Mouse (Mus musculus): ENCODE data around the gene Tpra1. TPM values are rescaled to one million over a fixed set of nuclear protein-coding genes. Genes with fewer than 3 reads are reported as not detected.

Gene Tpra1
- polyA plus RNA-seq, 1 experiment = 163 TPM

DNA sequence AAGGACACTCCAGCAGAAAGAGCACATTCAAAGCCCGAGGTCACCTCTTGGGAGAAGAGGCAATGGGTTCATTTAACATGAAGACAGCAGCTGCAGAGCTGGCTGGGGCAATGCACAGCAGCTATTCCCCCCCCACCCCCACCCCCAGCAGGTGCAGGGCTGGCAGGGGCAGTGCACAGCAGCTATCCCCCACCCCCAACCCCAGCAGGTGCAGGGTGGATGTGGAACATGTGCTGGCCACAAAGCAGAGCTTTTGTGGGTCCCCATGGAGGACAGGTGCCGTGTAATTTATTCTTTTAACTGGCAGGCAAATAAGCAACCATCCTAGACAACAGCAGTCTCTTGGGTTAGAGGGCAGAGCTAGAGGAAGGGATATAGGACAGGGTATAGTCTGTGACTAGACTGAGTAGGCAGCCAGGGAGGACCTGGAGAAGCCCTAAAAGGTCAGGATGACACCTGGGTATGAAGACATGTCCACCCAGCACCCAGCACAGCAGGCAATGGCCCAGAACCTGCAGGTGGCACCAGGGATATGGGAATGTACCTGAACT, 15.6 kb upstream of the Tpra1 start:
- WGBS = 39% methylated on average over 2 of the region's 2 CpGs

DNA sequence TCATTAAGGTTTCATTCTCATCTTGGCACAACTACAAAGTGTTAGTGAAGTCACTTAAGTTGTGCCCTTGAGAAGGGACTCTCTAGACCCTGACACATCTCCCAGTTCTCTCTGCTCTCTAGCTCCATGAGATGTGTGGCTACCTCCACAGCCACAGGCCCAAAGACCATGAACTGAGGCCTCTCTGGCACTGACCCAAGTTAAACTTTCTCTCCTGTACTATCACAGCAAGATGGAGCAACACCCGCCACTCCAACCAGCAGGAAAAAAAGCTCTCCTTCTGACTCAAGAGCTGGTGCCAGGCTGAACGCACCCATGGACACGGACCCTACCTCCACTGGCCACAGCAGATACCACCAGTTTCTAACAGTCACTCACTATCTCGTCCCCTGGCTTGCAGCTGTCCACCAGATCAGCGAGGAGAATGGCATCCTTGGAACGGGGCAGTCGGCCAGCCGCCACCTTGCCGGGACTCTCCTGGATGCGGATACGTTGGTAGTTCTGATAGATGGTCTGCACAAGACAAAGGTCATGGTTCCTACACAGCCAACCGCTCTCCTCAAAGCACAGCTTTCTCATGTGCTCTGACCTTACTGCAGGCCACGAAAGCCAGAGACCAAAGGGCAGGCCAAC, 12.5 kb upstream of the Tpra1 start:
- Histone ChIP-seq H3K27me3 (ENCODE audit: control insufficient read depth, insufficient read depth, low read length) (no peaks in the 10 kb centered on the region), H3K27ac (ENCODE audit: insufficient read depth, low read length) (no peak overlapping the region), H3K4me3 (ENCODE audit: extremely low read depth, insufficient read depth, insufficient read length) (no peak overlapping the region), H3K36me3 (ENCODE audit: control insufficient read depth, insufficient read depth, low read length) (peaks cover 69% of the 10 kb centered on the region), H3K4me1 (ENCODE audit: control insufficient read depth, insufficient read depth, insufficient read length) (no peaks in the 10 kb centered on the region)
- TF ChIP-seq POLR2A (IDR thresholded peaks at IDR 0.05; ENCODE audit: low read depth, low read length) (no peak), CTCF (IDR thresholded peaks at IDR 0.05; ENCODE audit: extremely low read depth, insufficient read depth, insufficient read length, insufficient replicate concordance) (no peak)
- whole genome bisulfite sequencing = 96% methylated on average over 13 of the region's 13 CpGs
- no peak for DNase-seq (ENCODE audit: low read depth in 1 of 2, low spot score in 2 of 2)

More for the DNA sequence above, 15.6 kb upstream of the Tpra1 start:
- no peak for TF ChIP-seq POLR2A (IDR thresholded peaks at IDR 0.05; ENCODE audit: low read depth, low read length)
- TF ChIP-seq CTCF (IDR thresholded peaks at IDR 0.05; ENCODE audit: extremely low read depth, insufficient read depth, insufficient read length, insufficient replicate concordance) = no peak
- no peak for DNase-seq (ENCODE audit: low read depth in 1 of 2, low spot score in 2 of 2)
- no peaks in the 10 kb centered on the region for H3K27me3 ChIP-seq (ENCODE audit: control insufficient read depth, insufficient read depth, low read length)
- H3K36me3 ChIP-seq (ENCODE audit: control insufficient read depth, insufficient read depth, low read length) = peaks cover 65% of the 10 kb centered on the region
- H3K27ac ChIP-seq (ENCODE audit: insufficient read depth, low read length) = no peak overlapping the region
- H3K4me1 ChIP-seq (ENCODE audit: control insufficient read depth, insufficient read depth, insufficient read length) = no peaks in the 10 kb centered on the region
- no peak overlapping the region for H3K4me3 ChIP-seq (ENCODE audit: extremely low read depth, insufficient read depth, insufficient read length)

DNA sequence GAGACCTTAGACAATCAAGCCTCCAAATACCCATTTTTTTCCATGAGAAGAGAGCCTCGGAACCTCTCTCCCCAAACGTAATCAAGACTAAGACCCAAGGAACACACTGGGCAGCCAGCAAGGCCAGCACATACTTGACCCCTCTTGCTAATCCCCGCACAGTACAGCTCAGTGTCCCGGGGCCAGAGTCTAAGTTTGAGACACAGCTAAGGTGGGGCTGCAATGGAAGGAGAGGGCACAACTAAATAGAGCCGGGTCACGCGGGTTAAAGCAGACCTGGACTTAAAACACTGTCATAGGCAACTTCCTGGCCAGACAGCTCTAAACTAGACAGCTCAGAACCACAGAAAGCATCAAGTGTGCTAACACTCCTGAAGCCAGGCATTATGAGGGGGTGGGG, 11.2 kb upstream of the Tpra1 start:
- Histone ChIP-seq H3K27me3 (ENCODE audit: control insufficient read depth, insufficient read depth, low read length) (no peaks in the 10 kb centered on the region), H3K36me3 (ENCODE audit: control insufficient read depth, insufficient read depth, low read length) (peaks cover 63% of the 10 kb centered on the region), H3K27ac (ENCODE audit: insufficient read depth, low read length) (no peak overlapping the region), H3K4me1 (ENCODE audit: control insufficient read depth, insufficient read depth, insufficient read length) (no peaks in the 10 kb centered on the region), H3K4me3 (ENCODE audit: extremely low read depth, insufficient read depth, insufficient read length) (no peak overlapping the region)
- DNase-seq (ENCODE audit: low read depth in 1 of 2, low spot score in 2 of 2) = no peak
- TF ChIP-seq CTCF (IDR thresholded peaks at IDR 0.05; ENCODE audit: extremely low read depth, insufficient read depth, insufficient read length, insufficient replicate concordance) (no peak), POLR2A (IDR thresholded peaks at IDR 0.05; ENCODE audit: low read depth, low read length) (no peak)
- WGBS = 98% methylated on average over 7 of the region's 7 CpGs

DNA sequence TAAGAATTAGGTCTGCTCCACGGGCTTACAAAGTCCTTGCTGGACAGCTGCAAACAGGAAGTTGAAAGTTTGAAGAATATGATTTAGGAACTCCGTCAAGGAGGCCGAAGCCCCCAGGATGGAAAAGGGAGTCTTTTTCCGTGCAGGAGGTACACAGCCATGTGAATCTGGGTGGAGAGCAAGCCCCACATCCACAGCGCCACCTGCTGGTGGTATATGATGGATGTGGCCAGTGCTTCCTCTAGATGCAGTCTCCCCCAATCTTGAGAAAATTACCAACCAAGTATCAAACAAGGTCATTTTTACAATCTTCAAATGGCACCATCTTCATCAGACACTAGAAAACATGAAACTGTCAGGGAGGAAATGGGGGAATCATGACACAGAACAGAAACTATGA, 8.5 kb upstream of the Tpra1 start:
- peak in 1 of 2 experiments; percentile 45 for DNase-seq (ENCODE audit: low read depth in 1 of 2, low spot score in 2 of 2)
- 67% methylated on average over 5 of the region's 5 CpGs for WGBS

DNA sequence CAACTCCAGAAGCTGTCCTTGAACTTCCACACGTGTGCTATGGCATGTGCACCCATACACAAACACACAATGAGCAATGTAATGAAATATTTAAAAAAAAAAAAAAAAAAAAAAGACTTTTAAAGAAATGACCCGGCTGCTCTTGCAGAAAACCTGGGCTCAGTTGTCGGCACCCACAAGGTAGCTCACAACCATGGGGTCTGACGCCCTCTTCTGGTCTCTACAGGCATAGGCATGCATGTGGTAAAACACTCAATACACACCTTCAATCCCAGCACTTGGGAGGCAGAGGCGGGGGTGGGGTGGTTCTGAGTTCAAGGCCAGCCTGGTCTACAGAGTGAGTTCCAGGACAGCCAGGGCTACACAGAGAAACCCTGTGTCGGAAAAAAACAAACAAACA, 6.1 kb upstream of the Tpra1 start:
- no peak for TF ChIP-seq CTCF (IDR thresholded peaks at IDR 0.05; ENCODE audit: extremely low read depth, insufficient read depth, insufficient read length, insufficient replicate concordance)
- TF ChIP-seq POLR2A (IDR thresholded peaks at IDR 0.05; ENCODE audit: low read depth, low read length) = no peak
- Histone ChIP-seq H3K36me3 (ENCODE audit: control insufficient read depth, insufficient read depth, low read length) (peaks cover 22% of the 10 kb centered on the region), H3K4me3 (ENCODE audit: extremely low read depth, insufficient read depth, insufficient read length) (no peak overlapping the region), H3K27ac (ENCODE audit: insufficient read depth, low read length) (no peak overlapping the region), H3K4me1 (ENCODE audit: control insufficient read depth, insufficient read depth, insufficient read length) (no peaks in the 10 kb centered on the region), H3K27me3 (ENCODE audit: control insufficient read depth, insufficient read depth, low read length) (no peaks in the 10 kb centered on the region)
- no peak for DNase-seq (ENCODE audit: low read depth in 1 of 2, low spot score in 2 of 2)
- WGBS = 86% methylated on average over 6 of the region's 6 CpGs

More for the DNA sequence above, 8.5 kb upstream of the Tpra1 start:
- peaks cover 41% of the 10 kb centered on the region for H3K36me3 ChIP-seq (ENCODE audit: control insufficient read depth, insufficient read depth, low read length)
- H3K27ac ChIP-seq (ENCODE audit: insufficient read depth, low read length) = no peak overlapping the region
- H3K27me3 ChIP-seq (ENCODE audit: control insufficient read depth, insufficient read depth, low read length) = no peaks in the 10 kb centered on the region
- no peak overlapping the region for H3K4me3 ChIP-seq (ENCODE audit: extremely low read depth, insufficient read depth, insufficient read length)
- H3K4me1 ChIP-seq (ENCODE audit: control insufficient read depth, insufficient read depth, insufficient read length) = no peaks in the 10 kb centered on the region
- peak; percentile 69; the same call in 1 of the 2 replicates for TF ChIP-seq CTCF (IDR thresholded peaks at IDR 0.05; ENCODE audit: extremely low read depth, insufficient read depth, insufficient read length, insufficient replicate concordance)
- TF ChIP-seq POLR2A (IDR thresholded peaks at IDR 0.05; ENCODE audit: low read depth, low read length) = no peak

DNA sequence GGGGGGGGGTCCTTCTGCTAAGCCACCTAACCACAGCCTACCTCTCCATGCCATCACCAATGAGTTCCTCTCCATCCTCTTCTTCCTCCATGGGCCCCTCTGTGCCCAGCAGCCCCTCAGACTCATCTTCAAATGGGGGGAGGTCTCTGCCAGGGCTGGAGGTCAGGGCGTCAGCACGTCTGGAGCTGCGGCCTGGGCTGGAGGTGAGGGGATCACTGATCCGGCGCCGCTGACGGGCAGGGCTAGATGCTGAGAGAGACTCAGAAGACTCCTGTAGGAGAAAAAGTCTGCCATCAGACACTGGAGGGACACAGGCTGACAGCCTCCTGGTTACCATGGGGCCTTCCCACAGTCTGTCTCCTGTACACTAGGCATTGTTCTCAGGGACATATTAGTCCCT, 4.8 kb upstream of the Tpra1 start:
- no peaks in the 10 kb centered on the region for H3K27me3 ChIP-seq (ENCODE audit: control insufficient read depth, insufficient read depth, low read length)
- no peak for DNase-seq (ENCODE audit: low read depth in 1 of 2, low spot score in 2 of 2)
- peaks cover 7% of the 10 kb centered on the region for H3K4me1 ChIP-seq (ENCODE audit: control insufficient read depth, insufficient read depth, insufficient read length)
- H3K36me3 ChIP-seq (ENCODE audit: control insufficient read depth, insufficient read depth, low read length) = peaks cover 12% of the 10 kb centered on the region; the same call in 1 of the 2 replicates
- no peak overlapping the region for H3K27ac ChIP-seq (ENCODE audit: insufficient read depth, low read length)
- WGBS = 93% methylated on average over 7 of the region's 7 CpGs
- H3K4me3 ChIP-seq (ENCODE audit: extremely low read depth, insufficient read depth, insufficient read length) = no peak overlapping the region
- TF ChIP-seq CTCF (IDR thresholded peaks at IDR 0.05; ENCODE audit: extremely low read depth, insufficient read depth, insufficient read length, insufficient replicate concordance) (no peak), POLR2A (IDR thresholded peaks at IDR 0.05; ENCODE audit: low read depth, low read length) (no peak)

DNA sequence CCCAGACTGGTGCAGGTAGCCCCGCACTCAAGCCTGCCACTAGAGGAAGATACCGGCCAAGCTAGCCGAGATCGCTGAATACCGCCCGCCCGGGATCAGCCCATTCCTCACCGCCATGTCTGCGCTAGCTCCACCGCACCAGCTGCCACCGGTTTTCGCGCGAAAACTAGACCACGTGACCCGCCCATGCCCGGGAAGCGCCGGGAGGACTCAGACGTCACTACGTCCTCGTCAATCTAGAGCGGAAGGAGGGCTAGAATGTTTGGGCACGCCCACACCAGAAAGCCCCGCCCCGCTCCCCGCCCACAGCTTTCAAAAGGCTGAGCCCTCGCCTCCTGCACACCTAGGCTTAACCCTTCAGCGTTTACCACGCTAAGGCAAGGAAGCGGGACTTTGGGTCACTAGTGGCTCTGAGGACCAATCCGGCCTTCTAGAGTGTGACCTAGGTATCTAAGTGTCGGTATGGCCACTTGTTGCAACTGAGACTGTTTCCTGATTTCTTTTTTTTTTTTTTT, 3.5 kb upstream of the Tpra1 start, which contains the start of gene Mcm2:
Gene Mcm2 (minus strand): TSS at position 247 of the 515 bp plus-strand sequence.
- peak within 1 kb of the TSS; percentile 41; the same call in 1 of the 2 replicates for H3K27ac ChIP-seq (ENCODE audit: insufficient read depth, low read length)
- WGBS = under 1% methylated on average over 33 of the region's 33 CpGs
- peak; percentile 89 to 96 for DNase-seq (ENCODE audit: low read depth in 1 of 2, low spot score in 2 of 2)
- H3K4me3 ChIP-seq (ENCODE audit: extremely low read depth, insufficient read depth, insufficient read length) = peak within 1 kb of the TSS; percentile 77
- H3K36me3 ChIP-seq (ENCODE audit: control insufficient read depth, insufficient read depth, low read length) = 0 out of 2 replicates have a peak, but pooled peaks cover 3% of the 10 kb centered on the region
- no peaks in the 10 kb centered on the region for H3K27me3 ChIP-seq (ENCODE audit: control insufficient read depth, insufficient read depth, low read length)
- TF ChIP-seq CTCF (IDR thresholded peaks at IDR 0.05; ENCODE audit: extremely low read depth, insufficient read depth, insufficient read length, insufficient replicate concordance) (no peak), POLR2A (IDR thresholded peaks at IDR 0.05; ENCODE audit: low read depth, low read length) (no peak; the same call in 1 of the 2 replicates)
- H3K4me1 ChIP-seq (ENCODE audit: control insufficient read depth, insufficient read depth, insufficient read length) = peaks cover 14% of the 10 kb centered on the region

All from spleen, adult 2 months (tissue).